Mouse (Mus musculus) CH12.LX (cell line): ENCODE data around the gene Olfr698. TPM values are rescaled to one million over a fixed set of nuclear protein-coding genes. Genes with fewer than 3 reads are reported as not detected.
"Not testable (repeated sequence)": the region's sequence is repeated elsewhere in the genome, so short reads cannot be mapped to it uniquely, and the experiment has no call there.

Experiments used
- DNase-seq: peaks from one replicate; pipeline ENCODE4 v3.0.0-alpha.2; 2013; ENCODE audit errors: extremely low read depth
- H3K27ac ChIP-seq: 2 replicates; pipeline ENCODE4 v1.5.1; 2012; ENCODE audit warnings: low read depth, mild to moderate bottlenecking, control low read depth, moderate library complexity; ENCODE audit not compliant: insufficient read depth
- H3K27me3 ChIP-seq: replicated peaks from 2 replicates; pipeline ENCODE3; 2012; ENCODE audit warnings: inconsistent platforms
- H3K36me3 ChIP-seq, 2 experiments: replicated peaks in 1 of 2; 2 replicates each; pipeline versions ENCODE3 to v1.6.1; 2012; ENCODE audit warnings: inconsistent platforms in 1 of 2, low read length in 1 of 2, mild to moderate bottlenecking in 1 of 2, mixed read lengths in 1 of 2, moderate library complexity in 1 of 2; ENCODE audit not compliant: control insufficient read depth in 1 of 2, insufficient read depth in 1 of 2
- H3K4me1 ChIP-seq, 2 experiments: 2 replicates each; pipeline ENCODE4 v1.6.1; 2012; ENCODE audit warnings: inconsistent platforms in 1 of 2, moderate library complexity in 1 of 2; ENCODE audit not compliant: insufficient read depth in 2 of 2, control insufficient read depth in 1 of 2
- H3K4me2 ChIP-seq: 2 replicates; pipeline ENCODE4 v1.6.1; 2012; ENCODE audit warnings: low read depth, mild to moderate bottlenecking, control low read depth; ENCODE audit not compliant: poor library complexity, insufficient read depth, severe bottlenecking
- H3K4me3 ChIP-seq, 3 experiments: fragments of 150-350 bp in 1 of 3; sonication (generic) in 1 of 3; replicated peaks in 1 of 3; 2 replicates each; pipeline versions ENCODE3 to v1.5.1; 2011 to 2012; ENCODE audit warnings: low read depth in 2 of 3, low read length in 2 of 3, mild to moderate bottlenecking in 2 of 3, moderate library complexity in 2 of 3, control low read depth in 1 of 3, improper control_type of control experiment in 1 of 3, inconsistent platforms in 1 of 3, mixed read lengths in 1 of 3; ENCODE audit not compliant: poor library complexity in 1 of 3
- H3K79me2 ChIP-seq: replicated peaks from 2 replicates; pipeline ENCODE4 v1.6.1; 2012; ENCODE audit warnings: mild to moderate bottlenecking, moderate library complexity; ENCODE audit not compliant: control insufficient read depth, poor library complexity, insufficient read depth, severe bottlenecking; ENCODE audit errors: extremely low read depth
- H3K9ac ChIP-seq: 2 replicates; pipeline ENCODE4 v1.6.1; 2012; ENCODE audit warnings: low read depth, mild to moderate bottlenecking, control low read depth, moderate library complexity; ENCODE audit not compliant: insufficient read depth
- H3K9me3 ChIP-seq: replicated peaks from 2 replicates; pipeline ENCODE3; 2012; ENCODE audit warnings: low read length, inconsistent platforms, mixed read lengths
- CHD2 ChIP-seq: IDR thresholded peaks from 2 replicates; pipeline ENCODE4 v1.6.1; 2011; ENCODE audit warnings: low read length, improper control_type of control experiment
- E2F4 ChIP-seq: IDR thresholded peaks from 2 replicates; pipeline ENCODE4 v1.6.1; 2011; ENCODE audit warnings: low read depth, low read length, improper control_type of control experiment; ENCODE audit not compliant: insufficient replicate concordance
- ELF1 ChIP-seq: IDR thresholded peaks from 2 replicates; pipeline ENCODE4 v1.6.1; 2014; ENCODE audit warnings: low read depth, mild to moderate bottlenecking, inconsistent platforms, low read length, improper control_type of control experiment
- EP300 ChIP-seq: IDR thresholded peaks from 2 replicates; pipeline ENCODE4 v1.6.1; 2011; ENCODE audit warnings: low read length, improper control_type of control experiment
- ETS1 ChIP-seq: conservative IDR thresholded peaks from 2 replicates; pipeline ENCODE4 v1.6.1; 2012; ENCODE audit warnings: low read depth, mild to moderate bottlenecking, inconsistent platforms, low read length, improper control_type of control experiment, moderate library complexity
- GABPA ChIP-seq: IDR thresholded peaks from 2 replicates; pipeline ENCODE4 v1.6.1; 2012; ENCODE audit warnings: low read depth, low read length, improper control_type of control experiment, inconsistent platforms; ENCODE audit not compliant: insufficient replicate concordance
- HCFC1 ChIP-seq: IDR thresholded peaks from 2 replicates; pipeline ENCODE4 v1.6.1; 2012; ENCODE audit warnings: low read depth, mild to moderate bottlenecking, inconsistent platforms, low read length, improper control_type of control experiment
- JUND ChIP-seq: conservative IDR thresholded peaks from 2 replicates; pipeline ENCODE4 v1.6.1; 2011; ENCODE audit warnings: low read depth, low read length, improper control_type of control experiment
- KAT2A ChIP-seq: IDR thresholded peaks from 2 replicates; pipeline ENCODE4 v1.6.1; 2012; ENCODE audit warnings: low read length, improper control_type of control experiment, inconsistent platforms; ENCODE audit not compliant: insufficient replicate concordance
- MAFK ChIP-seq: IDR thresholded peaks from 2 replicates; pipeline ENCODE4 v1.6.1; 2011; ENCODE audit warnings: low read length, improper control_type of control experiment; ENCODE audit not compliant: insufficient replicate concordance
- MAZ ChIP-seq: IDR thresholded peaks from 2 replicates; pipeline ENCODE4 v1.6.1; 2012; ENCODE audit warnings: low read depth, mild to moderate bottlenecking, inconsistent platforms, low read length, improper control_type of control experiment, moderate library complexity
- MXI1 ChIP-seq: IDR thresholded peaks from 2 replicates; pipeline ENCODE4 v1.6.1; 2011; ENCODE audit warnings: mild to moderate bottlenecking, low read depth, low read length, improper control_type of control experiment
- MYC ChIP-seq: IDR thresholded peaks from 2 replicates; pipeline ENCODE4 v1.6.1; 2011; ENCODE audit warnings: low read depth, mild to moderate bottlenecking, improper control_type of control experiment, low read length
- NRF1 ChIP-seq: IDR thresholded peaks from 2 replicates; pipeline ENCODE4 v1.6.1; 2014; ENCODE audit warnings: low read depth, mild to moderate bottlenecking, inconsistent platforms, low read length, improper control_type of control experiment, moderate library complexity
- PAX5 ChIP-seq: IDR thresholded peaks from 2 replicates; pipeline ENCODE4 v1.6.1; 2012; ENCODE audit warnings: low read length, inconsistent platforms, mixed read lengths
- POLR2A ChIP-seq: IDR thresholded peaks from 2 replicates; pipeline ENCODE4 v1.6.1; 2011; ENCODE audit warnings: low read depth, mild to moderate bottlenecking, improper control_type of control experiment, low read length
- POLR2AphosphoS2 ChIP-seq: IDR thresholded peaks from 2 replicates; pipeline ENCODE4 v1.6.1; 2011; ENCODE audit warnings: low read depth, low read length, improper control_type of control experiment
- RCOR1 ChIP-seq: conservative IDR thresholded peaks from 2 replicates; pipeline ENCODE4 v1.6.1; 2012; ENCODE audit warnings: low read depth, mild to moderate bottlenecking, inconsistent platforms, low read length, improper control_type of control experiment
- SMC3 ChIP-seq: IDR thresholded peaks from 2 replicates; pipeline ENCODE4 v1.6.1; 2011; ENCODE audit warnings: low read depth, low read length, improper control_type of control experiment
- UBTF ChIP-seq: IDR thresholded peaks from 2 replicates; pipeline ENCODE4 v1.6.1; 2012; ENCODE audit warnings: low read depth, mild to moderate bottlenecking, inconsistent platforms, low read length, improper control_type of control experiment, moderate library complexity
- USF1 ChIP-seq: IDR thresholded peaks from 2 replicates; pipeline ENCODE4 v1.6.1; 2014; ENCODE audit warnings: low read depth, mild to moderate bottlenecking, inconsistent platforms, low read length, improper control_type of control experiment
- USF2 ChIP-seq: conservative IDR thresholded peaks from 2 replicates; pipeline ENCODE4 v1.6.1; 2011; ENCODE audit warnings: low read depth, low read length, improper control_type of control experiment
- ZC3H11A ChIP-seq: IDR thresholded peaks from 2 replicates; pipeline ENCODE4 v1.6.1; 2012; ENCODE audit warnings: low read depth, mild to moderate bottlenecking, inconsistent platforms, low read length, improper control_type of control experiment
- ZMIZ1 ChIP-seq: IDR thresholded peaks from 2 replicates; pipeline ENCODE4 v1.6.1; 2012; ENCODE audit warnings: low read depth, mild to moderate bottlenecking, inconsistent platforms, low read length, improper control_type of control experiment
- ZNF384 ChIP-seq: IDR thresholded peaks from 2 replicates; pipeline ENCODE4 v1.6.1; 2012; ENCODE audit warnings: low read depth, low read length, improper control_type of control experiment, inconsistent platforms
- dilution Hi-C: fragments of 300-500 bp; cut with MboI; formaldehyde crosslinking; loops from 2 replicates; pipeline ENCODE4 v1.14.3; 2020; ENCODE audit warnings: low sequenced_read_pairs; ENCODE audit not compliant: extremely low pct_unique_long_range_greater_than_20kb, extremely low pct_ligation_motif_present
- in situ Hi-C: fragments of 300-500 bp; cut with MboI; formaldehyde crosslinking; loops from 3 replicates; pipeline ENCODE4 v1.14.3; 2019; ENCODE audit warnings: low sequenced_read_pairs, low pct_ligation_motif_present, low pct_unique_long_range_greater_than_20kb, mixed read lengths
- polyA plus RNA-seq: library from polyadenylated mRNA; unstranded; fragments of >175 nt; gene quantifications from 2 replicates; pipeline ENCODE4 v1.2.1, GENCODE M21; 2012; ENCODE audit warnings: low read depth; ENCODE audit not compliant: insufficient read length
- total RNA-seq, 2 experiments: library from RNA; depleted of rRNA; stranded (reverse); fragments of 300-350 nt in 1 of 2; fragments of >200 nt in 1 of 2; gene quantifications; 2 replicates each; pipeline ENCODE4 v1.2.3; 2012 to 2014

The Olfr698 gene
- total and polyA plus RNA-seq, 3 experiments, result not detected

GRCm38 (mm10) chr7:106716296-106716695 is 38.9 kb downstream of the Olfr698 start, which contains the start of gene Olfr695:
TSS of gene Olfr695 (minus strand) at chr7:106716396.
- no peaks in the 10 kb centered on the region for H3K4me1 ChIP-seq
- no peak for TF ChIP-seq UBTF
- no peak for TF ChIP-seq USF1
- TF ChIP-seq POLR2AphosphoS2, result no peak
- TF ChIP-seq KAT2A, result no peak
- TF ChIP-seq ETS1, result no peak
- no peak for TF ChIP-seq GABPA
- TF ChIP-seq SMC3, result no peak
- TF ChIP-seq ELF1, result no peak
- no peak for TF ChIP-seq EP300
- TF ChIP-seq RCOR1, result no peak
- no peaks in the 10 kb centered on the region for H3K27me3 ChIP-seq
- in situ Hi-C loops, result no loop called here
- H3K79me2 ChIP-seq, result no peaks in the 10 kb centered on the region
- no peak within 1 kb of the TSS for H3K9ac ChIP-seq
- no peaks in the 10 kb centered on the region for H3K36me3 ChIP-seq
- no peak for DNase-seq
- H3K27ac ChIP-seq, result no peak within 1 kb of the TSS
- no peak within 1 kb of the TSS for H3K4me2 ChIP-seq
- dilution Hi-C loops, result no loop called here
- no peak within 1 kb of the TSS for H3K4me3 ChIP-seq
- no peaks in the 10 kb centered on the region for H3K9me3 ChIP-seq

- in situ Hi-C loops, result no loop called here
Observed at GRCm38 (mm10) chr7:106711463-106711862, 43.7 kb downstream of the Olfr698 start.

GRCm38 (mm10) chr7:106707705-106708104 is 47.5 kb downstream of the Olfr698 start:
- DNase-seq, H3K9ac ChIP-seq, H3K9me3 ChIP-seq, H3K79me2 ChIP-seq, H3K36me3 ChIP-seq, H3K4me3 ChIP-seq, H3K27ac ChIP-seq, in situ Hi-C loops, H3K27me3 ChIP-seq, H3K4me2 ChIP-seq, H3K4me1 ChIP-seq, dilution Hi-C loops: not testable (repeated sequence)

More at GRCm38 (mm10) chr7:106711463-106711862, 43.7 kb downstream of the Olfr698 start:
- Histone ChIP-seq H3K4me2 (no peak overlapping the region), H3K4me3 (no peak overlapping the region), H3K27me3 (no peaks in the 10 kb centered on the region), H3K36me3 (no peaks in the 10 kb centered on the region), H3K4me1 (no peaks in the 10 kb centered on the region), H3K9ac (no peak overlapping the region), H3K79me2 (no peaks in the 10 kb centered on the region), H3K9me3 (no peaks in the 10 kb centered on the region), H3K27ac (no peak overlapping the region)
- dilution Hi-C loops, result no loop called here
- no peak for TF ChIP-seq RCOR1
- TF ChIP-seq NRF1, result no peak
- TF ChIP-seq HCFC1, result no peak
- TF ChIP-seq MAZ, result no peak
- TF ChIP-seq MAFK, result no peak
- TF ChIP-seq PAX5, result no peak
- no peak for TF ChIP-seq ETS1
- TF ChIP-seq JUND, result no peak
- TF ChIP-seq E2F4, result no peak
- no peak for TF ChIP-seq USF2
- TF ChIP-seq UBTF, result no peak
- no peak for TF ChIP-seq POLR2A
- no peak for TF ChIP-seq ZMIZ1
- no peak for TF ChIP-seq CHD2
- no peak for TF ChIP-seq MXI1
- no peak for TF ChIP-seq EP300
- TF ChIP-seq ZC3H11A, result no peak
- TF ChIP-seq ZNF384, result no peak
- no peak for TF ChIP-seq MYC
- DNase-seq, result no peak
